ENCODE assay signal across 8 mouse cellular contexts in genomic region chrX:101131992-101132791, GRCm38 (mm10). TPM values are rescaled to one million over a fixed set of nuclear protein-coding genes. Genes with fewer than 3 reads are reported as not detected.
A peak's percentile ranks its signal among the peaks of the same experiment; 100 is the strongest.
DNase-seq lines count a peak whose midpoint lies in the region; ATAC-seq and TF ChIP-seq lines count a peak whose summit lies in the region.

No protein-coding gene starts in this region.

- no peak overlapping the region for H3K9ac ChIP-seq in forebrain, embryonic 14.5 days (ENCODE audit: low read length)
- no peak overlapping the region for H3K9ac ChIP-seq in intestine, embryonic 14.5 days (ENCODE audit: low read length)
- no peak overlapping the region; the same call in 1 of the 2 replicates for H3K9ac ChIP-seq in liver, postnatal 0 days (replicated peaks)

- H3K4me1 ChIP-seq in forebrain, embryonic 14.5 days (ENCODE audit: control insufficient read depth, insufficient read depth, low read length), result no peaks in the 10 kb centered on the region
- no peaks in the 10 kb centered on the region for H3K4me1 ChIP-seq in intestine, embryonic 14.5 days (replicated peaks; ENCODE audit: control insufficient read depth, insufficient read depth, low read length)
- H3K4me1 ChIP-seq in liver, postnatal 0 days (ENCODE audit: insufficient read depth), result no peaks in the 10 kb centered on the region

- no peak overlapping the region for H3K4me3 ChIP-seq in forebrain, embryonic 14.5 days (ENCODE audit: low read depth, low read length)
- H3K4me3 ChIP-seq in intestine, embryonic 14.5 days (ENCODE audit: low read depth, low read length), result 0 out of 2 replicates have a peak overlapping the region, but pooled peaks have one; percentile 8
- H3K4me3 ChIP-seq in liver, postnatal 0 days (ENCODE audit: low read depth, low read length), result peak overlapping the region; percentile 31; the same call in 1 of the 2 replicates

- H3K9me3 ChIP-seq in forebrain, embryonic 14.5 days (replicated peaks; ENCODE audit: control insufficient read depth, low read length), result no peaks in the 10 kb centered on the region
- H3K9me3 ChIP-seq in intestine, embryonic 14.5 days (ENCODE audit: control insufficient read depth, low read length), result no peaks in the 10 kb centered on the region
- no peaks in the 10 kb centered on the region for H3K9me3 ChIP-seq in liver, postnatal 0 days (ENCODE audit: low read length)

- peak overlapping the region; percentile 38 for H3K4me2 ChIP-seq in forebrain, embryonic 14.5 days (ENCODE audit: low read length)
- peak overlapping the region; percentile 20; the same call in 1 of the 2 replicates for H3K4me2 ChIP-seq in intestine, embryonic 14.5 days (ENCODE audit: low read length)
- H3K4me2 ChIP-seq in liver, postnatal 0 days (ENCODE audit: low read depth, low read length), result peak overlapping the region; percentile 56

- H3K27me3 ChIP-seq in forebrain, embryonic 14.5 days (replicated peaks; ENCODE audit: control insufficient read depth, insufficient read depth, low read length), result no peaks in the 10 kb centered on the region
- no peaks in the 10 kb centered on the region for H3K27me3 ChIP-seq in intestine, embryonic 14.5 days (replicated peaks; ENCODE audit: control insufficient read depth, insufficient read depth, low read length)
- H3K27me3 ChIP-seq in liver, postnatal 0 days (ENCODE audit: insufficient read depth, low read length), result no peaks in the 10 kb centered on the region

- no peak overlapping the region for H3K27ac ChIP-seq in forebrain, embryonic 14.5 days (ENCODE audit: low read depth, low read length)
- H3K27ac ChIP-seq in intestine, embryonic 14.5 days (ENCODE audit: low read depth), result no peak overlapping the region
- no peak overlapping the region for H3K27ac ChIP-seq in liver, postnatal 0 days (ENCODE audit: low read depth)

- peak; percentile 6 for DNase-seq in spleen, adult 12 weeks (ENCODE audit: low spot score)
- no peak for DNase-seq in spleen, postnatal 14 days (ENCODE audit: low spot score in 2 of 2)
- DNase-seq in cerebellum, adult 11 months, result peak; percentile 19
- peak; percentile 73 for DNase-seq in forebrain, embryonic 14.5 days (ENCODE audit: low spot score)
- no peak for DNase-seq in intestine, embryonic 14.5 days (ENCODE audit: low spot score)
- DNase-seq in liver, postnatal 0 days, result peak; percentile 13
- DNase-seq in urinary bladder, postnatal 4 days (ENCODE audit: low spot score in 2 of 2), result no peak

- no peaks in the 10 kb centered on the region for H3K36me3 ChIP-seq in forebrain, embryonic 14.5 days (ENCODE audit: control insufficient read depth, insufficient read depth, low read length)
- H3K36me3 ChIP-seq in intestine, embryonic 14.5 days (ENCODE audit: control insufficient read depth, insufficient read depth, low read length), result no peaks in the 10 kb centered on the region
- no peaks in the 10 kb centered on the region for H3K36me3 ChIP-seq in liver, postnatal 0 days (replicated peaks; ENCODE audit: insufficient read depth, low read length)

- TF ChIP-seq CTCF in liver, postnatal 0 days (IDR thresholded peaks at IDR 0.05; ENCODE audit: low read depth), result peak; percentile 68

- WGBS in forebrain, embryonic 14.5 days, result 43% methylated on average over 12 of the region's 12 CpGs
- WGBS in intestine, embryonic 14.5 days, result 42% methylated on average over 12 of the region's 12 CpGs
- WGBS in liver, postnatal 0 days (ENCODE audit: insufficient replicate concordance), result 29% methylated on average over 12 of the region's 12 CpGs

- no peak for TF ChIP-seq EP300 in liver, postnatal 0 days (IDR thresholded peaks at IDR 0.05; ENCODE audit: low read depth)

- ATAC-seq in forebrain, embryonic 14.5 days, result peak; percentile 63
- no peak for ATAC-seq in intestine, embryonic 14.5 days (replicated peaks; ENCODE audit: low FRiP score, low TSS enrichment, low read depth)
- ATAC-seq in liver, postnatal 0 days, result peak; percentile 49; the same call in 1 of the 2 replicates
- peak; percentile 63; the same call in 1 of the 2 replicates for ATAC-seq in neutrophil, adult 5-6 weeks (ENCODE audit: extremely low read depth, insufficient number of reproducible peaks, low FRiP score, poor library complexity, severe bottlenecking)

RNA-seq across cellular contexts. Expression of gene Slc7a3, which starts 46.4 kb away (rescaled TPM):
- polyA plus RNA-seq in forebrain, embryonic 14.5 days (2014; fragmentation: Nextera tagmentation; extraction: Ambion mirVana), result 1.9 and 2.2 TPM in 2 replicates
- polyA plus RNA-seq in intestine, embryonic 14.5 days (2014; fragmentation: Nextera tagmentation; extraction: Ambion mirVana), result 1.4 and 1.5 TPM in 2 replicates
- polyA plus RNA-seq in liver, postnatal 0 days (2015; fragmentation: Nextera tagmentation; extraction: Ambion mirVana), result 0.13 and 0.28 TPM in 2 replicates
- total RNA-seq in neutrophil, adult 5-6 weeks (2017), result 0.35 and 0.61 TPM in 2 replicates

Comparison
In these comparisons a context has a peak if more than half of its experiments do, and no peak if none do; other contexts are left out.
1. DNase-seq: peak in spleen, adult 12 weeks (single experiment), cerebellum, adult 11 months (single experiment), forebrain, embryonic 14.5 days (single experiment) and liver, postnatal 0 days (single experiment); none in spleen, postnatal 14 days (0 of 2), intestine, embryonic 14.5 days (single experiment) and urinary bladder, postnatal 4 days (0 of 2).
2. Peak in every context shown above with its lines, with median percentiles within 50 percentile points of each other: H3K4me2 ChIP-seq.